Mouse (Mus musculus) adrenal gland, adult 2 months (tissue): Measurements from ENCODE around the gene Arhgef3. TPM values are rescaled to one million over a fixed set of nuclear protein-coding genes. Genes with fewer than 3 reads are reported as not detected.
"Not testable (repeated sequence)": the region's sequence is repeated elsewhere in the genome, so short reads cannot be mapped to it uniquely, and the experiment has no call there.

Experiments
- DNase-seq: peaks from one replicate; pipeline ENCODE4 v3.0.0; 2021
- polyA plus RNA-seq: library from polyadenylated mRNA; depleted of rRNA; stranded (reverse); fragments of >200 nt; gene quantifications from 2 replicates; pipeline ENCODE4 v1.2.3, GENCODE M21; 2012
- total RNA-seq, 2 experiments: library from RNA; stranded (reverse); gene quantifications; 2 replicates each; pipeline ENCODE4 v1.2.3; 2021

Gene Arhgef3
- total and polyA plus RNA-seq, 3 experiments, result 8.2 to 44.1 (median 39.8) TPM

DNA sequence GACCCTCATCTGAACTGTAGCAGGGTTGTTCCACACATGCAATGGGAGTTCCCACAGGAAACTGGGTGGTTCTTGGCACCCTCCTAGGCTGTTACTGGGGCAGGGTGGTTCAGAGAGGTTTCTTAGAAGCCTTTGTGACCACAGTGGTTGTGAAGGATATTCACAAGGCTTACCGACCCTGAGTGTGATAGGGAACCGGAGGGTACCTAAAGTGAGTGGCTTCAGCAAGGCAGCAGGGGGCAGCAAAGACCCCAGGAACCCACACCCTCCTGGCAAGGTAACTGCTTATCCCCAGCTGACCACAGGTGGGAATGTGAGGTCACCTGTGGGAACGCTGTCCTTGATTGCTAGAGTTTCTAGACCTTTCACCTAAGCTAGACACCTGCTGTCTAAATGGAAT is 77.8 kb downstream of the Arhgef3 start:
- no peak for DNase-seq

DNA sequence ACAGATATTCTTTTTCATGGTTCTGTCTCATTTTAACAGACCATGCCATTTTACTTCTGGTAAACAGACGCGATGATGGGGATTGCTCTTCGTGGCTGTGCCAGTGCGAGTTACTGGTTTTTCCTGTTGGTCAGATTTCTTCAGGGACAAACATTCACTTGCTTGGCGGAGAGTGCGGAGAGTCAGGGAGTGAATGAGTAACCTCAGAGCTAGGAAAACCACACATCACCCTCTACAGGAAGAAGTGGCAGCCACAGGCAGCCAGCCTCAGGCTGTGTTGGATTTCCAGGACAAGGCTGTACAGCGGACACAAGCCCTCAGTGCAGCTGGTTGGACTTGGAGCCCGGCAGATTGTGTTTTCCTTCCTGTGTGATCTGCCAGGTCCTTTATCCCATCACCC is 82.3 kb downstream of the Arhgef3 start:
- DNase-seq, result no peak

DNA sequence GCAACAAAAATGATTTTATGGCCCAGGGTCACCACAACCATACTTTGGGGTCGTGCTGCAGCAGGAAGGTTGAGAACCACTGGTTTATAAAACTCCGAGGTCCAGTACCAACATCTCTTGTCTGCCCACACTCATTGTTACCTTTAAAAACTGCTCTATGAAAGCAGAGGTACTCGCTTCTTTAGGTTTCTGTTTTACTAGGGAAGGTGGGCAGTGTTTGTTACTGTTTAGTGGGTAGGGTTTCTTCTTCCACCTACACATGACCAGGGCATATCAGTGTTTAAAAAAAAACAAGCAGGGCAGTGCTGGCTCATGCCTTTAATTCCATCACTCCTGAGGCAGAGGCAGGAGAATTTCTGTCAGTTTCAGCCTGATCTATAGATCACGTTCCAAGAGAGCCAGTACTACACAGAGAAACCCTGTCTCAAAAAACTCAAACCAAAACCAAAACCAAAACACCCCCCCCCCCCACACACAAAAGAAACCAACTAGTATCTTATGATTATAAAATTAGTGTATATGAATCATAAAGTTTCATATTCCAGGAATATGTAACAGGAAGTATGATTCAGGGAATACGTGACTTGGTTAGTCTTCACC is 83.9 kb downstream of the Arhgef3 start:
- no peak for DNase-seq

DNA sequence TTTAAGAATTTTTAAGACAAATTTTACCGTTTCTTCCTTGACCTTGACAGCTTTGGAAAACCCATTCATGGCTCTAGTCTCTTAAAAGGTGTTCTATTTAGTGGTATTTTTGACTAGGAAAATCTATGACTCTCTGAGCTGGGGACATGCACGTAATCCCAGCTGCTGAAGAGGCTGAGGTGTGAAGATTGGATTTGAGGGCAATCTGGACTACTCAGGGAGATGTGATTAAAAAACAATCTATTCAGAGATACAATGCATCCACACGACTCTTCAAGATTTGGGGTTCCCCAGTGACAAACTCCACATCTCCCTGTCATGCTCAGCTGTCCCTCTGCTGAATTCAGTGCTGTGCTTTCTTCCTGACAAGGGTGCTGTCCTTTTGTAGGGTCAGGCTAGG is 84.4 kb downstream of the Arhgef3 start:
- DNase-seq, result no peak

DNA sequence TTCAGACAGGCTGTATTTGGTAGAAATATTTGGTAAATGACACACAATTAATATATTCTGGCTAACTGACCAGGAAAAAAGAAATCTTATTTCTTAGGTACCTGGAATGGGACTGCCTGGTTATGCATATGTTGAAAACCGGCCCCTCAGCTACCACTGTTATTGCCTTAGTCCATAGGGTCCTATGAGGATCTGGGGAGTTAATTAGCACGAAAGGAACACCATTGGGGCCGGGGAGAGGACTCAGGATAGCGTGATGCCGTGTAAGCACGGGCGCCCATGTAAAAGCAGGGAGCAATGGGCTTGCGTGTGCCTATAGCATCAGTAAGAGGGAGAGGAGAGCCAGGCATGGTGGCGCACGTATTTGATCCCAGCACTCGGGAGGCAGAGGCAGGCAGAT is 85.2 kb downstream of the Arhgef3 start:
- DNase-seq, result no peak

DNA sequence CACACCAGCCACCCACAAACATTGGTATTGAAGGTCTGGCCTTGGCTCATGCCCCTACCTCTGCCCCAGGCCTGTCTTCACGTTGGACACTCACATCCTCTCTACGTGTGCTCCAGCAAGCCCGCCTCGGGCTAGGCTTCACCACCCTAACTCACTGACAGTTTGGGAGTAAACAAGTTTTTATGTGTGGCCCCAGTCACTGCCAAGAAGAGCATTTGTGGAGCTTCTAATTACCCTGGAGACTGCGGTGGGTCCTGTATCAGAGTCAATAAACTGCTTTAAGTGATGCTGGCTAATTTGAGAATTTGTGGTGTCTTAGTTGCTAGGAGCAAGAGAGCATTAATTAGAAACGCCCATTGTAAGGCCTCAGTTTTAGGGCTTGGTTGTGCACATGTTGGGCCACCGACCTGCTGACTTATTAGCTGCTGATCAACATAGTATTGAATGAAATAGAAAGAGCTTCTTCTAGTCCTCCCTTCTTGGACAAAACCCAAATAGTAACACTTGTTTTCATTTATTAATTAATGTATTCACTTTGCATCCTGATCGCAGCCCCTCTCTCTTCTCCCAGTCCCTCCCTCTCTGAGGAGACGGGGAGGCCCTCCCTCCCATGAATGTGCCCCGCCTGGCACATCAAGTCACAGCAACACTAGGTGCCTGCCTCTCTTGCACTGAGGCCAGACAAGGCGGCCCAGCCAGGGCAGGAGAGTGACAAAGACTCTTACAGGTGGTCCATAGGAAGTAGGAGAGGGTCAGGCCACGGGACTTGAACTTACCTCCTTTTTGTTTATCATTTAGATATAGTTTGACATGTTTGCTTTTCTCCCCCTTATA is 86.3 kb downstream of the Arhgef3 start:
- DNase-seq, result no peak

DNA sequence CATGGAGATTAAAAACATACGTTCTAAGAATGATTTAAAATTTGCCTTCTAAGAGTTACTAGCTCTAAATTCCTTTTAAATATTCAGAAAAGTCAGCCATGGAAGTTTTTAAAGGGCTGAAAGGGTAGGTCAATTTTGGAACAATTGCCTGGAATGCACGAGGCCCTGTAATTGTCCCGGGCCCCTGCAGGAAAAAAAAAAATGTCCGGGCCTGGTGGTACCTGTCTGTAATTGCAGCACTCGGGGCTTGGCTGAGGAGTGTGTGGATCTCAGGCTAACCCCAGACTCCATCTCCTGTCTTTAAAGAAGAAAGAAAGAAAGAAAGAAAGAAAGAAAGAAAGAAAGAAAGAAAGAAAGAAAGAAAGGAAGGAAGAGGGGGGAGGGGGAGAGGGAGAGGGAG is 87.1 kb downstream of the Arhgef3 start:
- DNase-seq, result no peak

DNA sequence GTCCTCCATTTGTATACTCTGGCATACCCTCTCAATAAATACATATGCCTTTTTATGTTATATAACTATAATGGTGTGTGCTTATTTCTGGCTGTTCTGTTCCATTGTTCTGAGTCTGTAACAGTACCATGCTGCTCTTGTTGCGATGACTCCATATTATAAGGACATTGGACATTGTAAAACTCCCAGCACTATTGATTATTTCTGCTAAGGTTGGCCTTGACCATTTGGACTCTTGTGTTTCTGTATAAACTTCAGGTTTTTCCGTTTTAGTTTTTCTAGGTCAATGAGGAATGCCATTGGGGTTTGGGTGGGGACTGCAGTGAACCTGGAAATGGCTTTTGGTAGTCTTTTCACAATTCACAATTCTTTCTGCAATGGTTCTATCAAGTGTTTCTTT is 90.0 kb downstream of the Arhgef3 start:
- no peak for DNase-seq

DNA sequence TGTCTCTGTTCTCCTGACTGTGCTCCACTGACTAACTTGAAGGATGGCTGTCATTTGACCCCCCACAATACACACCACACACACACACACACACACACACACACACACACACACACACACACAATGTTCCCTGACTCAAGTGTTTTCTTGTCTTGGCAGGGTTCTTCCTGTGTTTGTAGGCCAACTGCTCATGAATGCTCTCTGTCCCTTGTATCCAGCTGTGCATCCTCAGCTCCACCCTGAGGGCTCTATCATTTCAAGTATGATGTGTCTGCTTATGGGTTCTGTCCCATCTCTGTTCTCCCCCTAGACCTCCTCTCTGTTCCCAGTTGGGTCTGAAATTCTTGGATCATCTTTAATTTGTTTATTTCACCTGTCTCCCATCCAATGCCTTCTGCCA is 91.7 kb downstream of the Arhgef3 start:
- DNase-seq, result no peak

DNA sequence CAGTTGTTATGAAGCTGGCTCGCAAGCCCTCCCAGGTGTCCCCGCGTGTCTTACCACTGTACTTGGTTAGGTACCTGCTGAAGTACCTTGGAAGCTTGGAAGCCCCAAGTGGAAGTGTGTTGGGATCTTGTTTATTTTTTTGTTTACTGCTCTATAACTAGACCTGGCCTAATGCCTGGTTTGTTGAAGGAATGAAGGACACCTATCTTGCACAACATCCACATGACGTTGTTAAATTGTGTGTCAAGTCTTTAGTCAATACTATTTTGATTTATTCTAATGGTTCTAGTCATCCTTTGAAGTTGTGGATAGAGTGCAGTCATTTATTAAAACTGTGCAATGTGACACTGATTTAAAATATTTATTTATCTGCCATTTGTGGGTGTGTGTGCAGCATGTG is 94.8 kb downstream of the Arhgef3 start:
- DNase-seq, result no peak

DNA sequence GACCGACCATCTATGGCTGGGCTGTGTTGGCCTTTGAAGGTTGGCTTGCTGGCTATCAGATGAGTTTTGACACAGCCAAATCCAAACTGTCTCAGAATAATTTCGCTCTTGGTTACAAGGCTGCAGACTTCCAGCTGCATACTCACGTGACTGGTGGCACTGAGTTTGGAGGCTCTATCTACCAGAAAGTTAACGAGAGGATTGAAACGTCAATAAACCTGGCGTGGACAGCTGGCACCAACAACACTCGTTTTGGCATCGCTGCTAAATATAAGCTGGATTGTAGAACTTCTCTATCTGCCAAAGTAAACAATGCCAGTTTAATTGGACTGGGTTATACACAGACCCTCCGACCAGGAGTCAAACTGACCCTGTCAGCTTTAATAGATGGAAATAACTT is 96.1 kb downstream of the Arhgef3 start:
- DNase-seq, result not testable (repeated sequence)

DNA sequence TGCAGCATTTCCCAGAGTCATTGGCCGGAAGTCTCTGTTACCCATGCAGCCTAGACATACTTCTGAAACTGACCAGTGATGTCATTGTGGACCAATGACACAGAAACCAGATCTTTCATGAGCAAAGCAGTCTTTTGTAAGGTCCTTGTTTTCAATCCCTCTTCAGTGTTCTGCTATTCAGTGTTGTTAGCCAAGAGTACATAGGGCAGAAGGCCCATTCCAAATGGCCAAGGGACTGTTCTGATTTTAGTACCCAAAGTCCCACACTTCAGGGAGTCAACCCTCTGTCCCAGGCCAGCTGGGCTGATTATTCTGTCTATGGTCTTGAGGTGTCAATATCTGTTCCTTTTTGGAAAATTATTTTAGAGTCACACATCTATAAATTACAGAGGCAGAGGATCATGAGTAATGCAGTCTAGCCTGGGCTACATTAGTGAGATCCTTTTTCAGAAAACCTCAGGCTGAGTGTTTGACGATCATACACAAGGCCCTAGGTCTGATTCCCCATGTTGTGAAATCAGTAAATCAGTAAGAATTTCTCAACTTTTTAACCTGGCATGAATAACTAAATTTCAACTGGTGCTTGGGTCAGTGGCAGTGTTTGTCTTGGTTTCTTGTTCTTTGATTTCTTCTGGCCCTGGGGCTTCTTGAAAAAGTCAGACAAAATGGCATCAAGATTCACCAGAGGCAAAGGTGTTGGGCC is 97.2 kb downstream of the Arhgef3 start:
- no peak for DNase-seq

DNA sequence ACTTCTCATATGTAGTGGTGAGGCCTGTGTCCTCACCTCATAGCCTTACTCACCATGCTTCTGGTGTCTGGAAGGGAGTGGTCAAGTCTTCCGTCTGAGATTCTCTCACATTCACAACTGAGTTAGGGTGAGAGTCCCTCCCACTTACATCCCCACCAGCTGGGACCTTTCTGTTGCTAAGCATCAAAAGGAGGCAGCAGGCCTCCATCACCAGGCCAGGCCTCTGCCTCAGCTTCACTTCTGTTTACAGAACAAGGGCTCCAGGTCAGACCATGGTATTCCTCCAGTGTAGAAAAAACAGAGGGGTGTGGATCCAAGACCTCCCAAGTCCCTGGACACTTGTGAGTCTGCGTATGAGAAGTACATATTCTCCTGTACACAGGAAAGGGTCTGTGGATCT is 99.5 kb downstream of the Arhgef3 start:
- no peak for DNase-seq

DNA sequence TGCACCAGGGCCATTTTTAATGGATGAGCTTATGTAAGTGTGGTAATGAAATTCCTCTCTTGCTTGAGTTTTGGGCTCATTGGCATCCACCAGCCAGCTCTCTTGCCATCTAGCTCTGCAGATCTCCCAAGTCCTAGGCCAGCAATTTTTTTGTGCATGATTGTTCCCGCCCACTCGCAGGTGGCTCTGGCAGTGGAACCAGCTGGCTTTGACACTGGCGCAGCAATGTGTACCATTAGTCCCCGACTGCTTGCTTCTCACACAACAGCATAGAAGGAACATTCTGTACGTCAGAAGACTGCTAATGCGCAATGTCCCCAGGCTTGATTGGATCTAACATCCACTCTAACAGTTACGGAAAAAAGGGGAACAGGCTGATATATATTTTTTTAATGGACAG is 105.0 kb downstream of the Arhgef3 start:
- no peak for DNase-seq

DNA sequence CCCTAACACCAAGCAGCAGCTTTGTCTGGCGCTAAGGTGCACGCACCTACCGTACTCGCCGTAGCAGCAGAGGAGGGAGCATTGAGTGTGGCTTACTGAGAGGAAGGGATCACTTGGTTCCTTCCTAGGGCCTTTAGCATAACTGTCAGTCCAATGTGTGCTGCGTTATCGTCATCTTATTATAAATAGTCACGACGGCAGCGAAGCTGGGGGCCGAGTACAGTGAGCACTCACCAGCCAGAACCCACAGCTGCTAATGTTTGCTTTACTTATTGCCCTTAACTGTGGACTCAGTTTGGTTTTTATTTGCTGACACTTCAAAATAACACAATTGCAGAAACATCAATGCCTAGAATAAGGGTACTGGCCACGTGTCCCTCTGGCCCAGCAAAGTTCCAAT is 105.6 kb downstream of the Arhgef3 start:
- no peak for DNase-seq

DNA sequence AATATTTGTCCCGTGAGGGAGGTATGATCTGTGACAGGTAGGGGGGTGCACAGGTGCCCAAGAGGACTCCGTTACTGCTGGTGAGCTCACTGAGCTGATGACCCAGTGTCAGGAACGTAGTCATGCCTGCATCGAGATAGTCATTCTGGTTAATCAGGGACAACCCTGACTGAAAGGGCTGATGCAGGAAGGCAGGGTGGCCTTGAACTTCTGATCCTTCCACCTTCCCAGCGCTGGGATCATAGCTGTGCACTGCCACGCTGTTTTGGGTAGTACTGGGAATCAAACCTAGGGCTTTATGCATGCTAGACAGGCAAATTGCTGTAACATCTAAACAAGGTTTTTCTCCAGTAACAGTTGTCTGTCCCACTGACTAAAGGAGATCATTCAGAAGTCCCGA is 109.9 kb downstream of the Arhgef3 start:
- DNase-seq, result peak; percentile 61

DNA sequence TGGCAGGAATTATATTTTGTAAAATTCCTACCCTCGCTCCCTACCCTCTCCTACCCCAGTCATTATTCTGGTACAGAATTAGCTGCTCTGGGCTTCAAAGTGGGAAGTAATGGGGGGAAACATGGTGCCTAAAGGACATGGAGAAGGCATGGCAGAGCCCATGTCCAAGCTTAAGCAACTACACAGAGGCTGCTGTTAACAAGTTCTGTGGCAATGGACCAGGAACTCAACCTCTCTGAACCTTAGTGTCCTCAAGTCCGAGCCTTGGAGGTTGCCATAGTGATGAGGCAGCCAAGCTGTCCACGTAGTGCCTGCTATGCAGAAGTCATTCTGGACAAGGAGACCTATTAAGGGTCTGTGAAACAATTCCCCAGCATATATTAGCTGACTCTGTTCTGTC is 111.6 kb downstream of the Arhgef3 start:
- DNase-seq, result no peak

DNA sequence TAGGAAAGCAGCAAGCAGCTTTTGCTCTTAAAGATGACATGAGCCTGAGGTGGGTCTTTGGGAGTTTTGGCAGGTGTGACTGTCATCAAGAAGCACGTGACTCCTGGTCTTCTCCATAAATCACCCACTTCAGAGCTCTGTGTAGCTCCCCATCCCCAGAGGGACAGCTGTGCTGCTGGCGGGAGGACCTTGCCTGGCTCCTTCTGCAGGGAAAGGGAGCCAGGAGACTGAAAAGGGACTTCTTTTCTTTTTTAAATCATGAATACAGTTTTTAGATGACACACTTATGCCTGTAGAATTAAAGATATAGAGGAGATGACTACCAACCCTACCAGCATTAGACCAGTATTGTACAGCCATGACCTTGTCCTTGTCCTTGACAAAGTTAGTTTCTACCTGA is 113.6 kb downstream of the Arhgef3 start:
- no peak for DNase-seq

DNA sequence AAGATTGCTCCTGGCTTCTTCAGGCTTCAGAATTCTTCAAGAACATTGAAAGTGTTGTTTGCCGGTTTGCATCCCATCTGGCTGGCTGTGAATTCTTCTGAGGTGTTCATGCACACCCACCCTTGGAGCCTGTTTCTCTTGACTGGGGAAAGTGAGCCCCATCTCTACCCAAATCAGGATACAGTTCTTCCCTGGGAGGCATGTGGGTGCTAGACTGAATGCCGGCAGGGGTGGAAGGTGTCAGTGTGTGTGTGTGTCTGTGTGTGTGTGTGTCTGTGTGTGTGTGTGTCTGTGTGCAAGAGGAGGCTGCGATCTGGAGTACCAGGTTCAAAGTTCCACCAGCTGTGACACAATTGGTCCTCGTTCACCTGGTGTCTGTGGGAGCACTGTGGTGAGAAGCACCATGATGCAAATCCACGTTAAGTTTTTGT is 114.3 kb downstream of the Arhgef3 start:
- DNase-seq, result no peak

DNA sequence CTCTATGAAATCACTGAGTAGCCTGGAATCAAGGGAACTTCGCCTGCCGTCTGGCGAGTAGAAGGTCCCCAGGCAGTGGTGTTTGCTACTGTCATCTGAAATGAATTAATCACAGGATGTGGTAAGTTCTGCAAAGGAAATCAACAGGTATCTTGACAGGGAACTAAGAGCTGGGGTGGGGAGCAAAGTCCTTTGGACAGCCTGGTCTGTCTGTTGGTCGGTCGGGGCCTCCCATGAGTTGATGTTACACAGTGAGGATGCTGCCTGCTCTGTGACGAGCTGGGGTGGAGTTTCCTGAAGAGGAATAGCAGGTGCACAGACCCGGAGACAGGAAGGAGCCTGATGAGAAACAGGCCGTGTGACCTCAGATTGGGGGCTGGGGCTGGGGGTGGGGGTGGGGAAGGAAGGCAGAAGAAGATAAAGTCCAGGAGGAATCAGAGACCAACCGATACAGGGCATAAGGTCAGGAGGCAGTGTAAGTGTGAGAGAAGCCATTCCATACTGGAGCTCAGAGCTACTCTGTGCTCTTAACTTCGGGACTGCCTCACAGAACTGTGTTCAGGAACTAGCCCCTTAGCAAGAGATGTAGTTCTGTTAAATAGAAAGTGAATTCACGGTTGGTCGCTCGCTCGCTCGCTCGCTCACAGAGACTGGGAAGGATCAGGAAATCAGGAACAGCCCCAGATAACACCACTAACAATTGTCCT is 114.9 kb downstream of the Arhgef3 start:
- DNase-seq, result no peak

DNA sequence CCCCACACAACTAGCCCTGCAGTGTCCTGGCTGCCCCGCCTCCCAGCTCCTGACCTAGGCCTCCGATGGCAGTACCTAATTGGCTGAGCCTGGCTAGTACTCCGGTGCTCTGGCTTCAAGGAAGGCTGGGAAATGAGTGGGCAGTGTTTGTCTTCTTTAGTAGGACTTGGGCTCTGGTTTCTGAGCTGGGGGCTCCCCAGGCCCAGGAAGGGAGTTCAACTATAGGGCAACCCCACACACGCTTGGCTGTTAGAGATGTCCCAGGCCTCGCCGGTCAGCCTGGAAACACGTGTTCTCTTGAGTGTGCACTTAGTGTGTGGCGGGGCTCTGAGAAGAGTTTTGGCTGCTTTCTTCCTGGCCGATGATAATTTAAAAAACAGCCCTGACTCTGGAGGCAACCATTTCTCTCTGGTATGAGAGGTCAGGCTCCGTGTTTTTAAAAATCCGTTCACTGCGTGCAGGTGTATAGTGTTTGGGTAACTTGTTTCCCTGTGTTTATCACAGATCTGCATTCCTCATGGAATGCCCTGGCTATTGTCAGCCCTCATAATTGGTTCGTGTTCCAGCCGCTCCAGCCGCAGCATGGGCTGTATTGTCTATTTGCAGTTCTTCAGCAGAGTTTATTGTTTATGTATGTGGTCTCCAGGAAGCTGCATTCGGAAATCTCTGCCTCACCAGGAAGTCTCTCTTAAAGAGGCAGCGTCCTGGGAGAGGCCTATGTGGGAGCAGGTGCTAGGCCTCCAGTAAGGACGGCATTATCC is 115.7 kb downstream of the Arhgef3 start:
- no peak for DNase-seq

DNA sequence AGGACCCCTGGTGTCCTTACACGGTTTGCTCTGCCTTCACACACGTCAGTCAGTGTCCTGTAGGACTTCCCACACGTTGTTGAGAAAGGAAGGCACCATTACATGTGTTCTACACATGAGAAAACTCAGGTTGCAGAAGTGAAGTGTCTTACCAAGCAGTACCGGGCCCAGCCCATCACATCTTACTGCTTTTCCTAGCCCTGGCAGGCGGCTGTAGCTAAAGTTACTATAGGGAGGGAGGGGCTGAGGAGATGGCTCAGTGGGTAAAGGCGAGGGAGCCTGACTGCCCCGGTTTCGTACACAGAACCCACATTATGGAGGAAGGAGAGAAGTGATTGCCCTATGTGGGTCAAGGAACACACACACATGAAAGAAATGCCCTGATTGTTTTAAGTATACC is 116.8 kb downstream of the Arhgef3 start:
- DNase-seq, result no peak
